Mouse (Mus musculus): ENCODE data around the gene Fam216a. TPM values are rescaled to one million over a fixed set of nuclear protein-coding genes. Genes with fewer than 3 reads are reported as not detected.
A peak's percentile ranks its signal among the peaks of the same experiment; 100 is the strongest.

Gene Fam216a
- total and polyA plus RNA-seq, 2 experiments from 2014 or later, result 121 to 138 TPM

- Histone ChIP-seq H3K4me3 (ENCODE audit: low read length) (no peak overlapping the region), H3K4me2 (ENCODE audit: low read depth, low read length) (no peak overlapping the region), H3K9me3 (ENCODE audit: low read length) (no peaks in the 10 kb centered on the region), H3K4me1 (ENCODE audit: insufficient read depth, low read length) (no peaks in the 10 kb centered on the region), H3K9ac (replicated peaks; ENCODE audit: low read length) (no peak overlapping the region), H3K36me3 (ENCODE audit: insufficient read depth, low read length) (no peaks in the 10 kb centered on the region; the same call in 1 of the 2 replicates), H3K27me3 (ENCODE audit: insufficient read depth, low read length) (no peaks in the 10 kb centered on the region), H3K27ac (no peak overlapping the region)
- TF ChIP-seq CTCF (IDR thresholded peaks at IDR 0.05; ENCODE audit: low read depth), result no peak
- WGBS, result 80% methylated on average over 5 of the region's 5 CpGs
- DNase-seq (ENCODE audit: low spot score) (no peak), ATAC-seq (no peak)
Observed at GRCm38 (mm10) chr5:122411892-122412291, 39.7 kb upstream of the Fam216a start.

- Histone ChIP-seq H3K27ac (no peak overlapping the region), H3K4me3 (ENCODE audit: low read length) (no peak overlapping the region), H3K4me2 (ENCODE audit: low read depth, low read length) (no peak overlapping the region), H3K36me3 (ENCODE audit: insufficient read depth, low read length) (peaks cover 10% of the 10 kb centered on the region), H3K9me3 (ENCODE audit: low read length) (no peaks in the 10 kb centered on the region), H3K9ac (replicated peaks; ENCODE audit: low read length) (no peak overlapping the region), H3K4me1 (ENCODE audit: insufficient read depth, low read length) (no peaks in the 10 kb centered on the region), H3K27me3 (ENCODE audit: insufficient read depth, low read length) (no peaks in the 10 kb centered on the region)
- ATAC-seq (0 out of 2 replicates have a peak, but pooled peaks have one; percentile 10), DNase-seq (ENCODE audit: low spot score) (no peak)
- peak; percentile 24; the same call in 1 of the 2 replicates for TF ChIP-seq CTCF (IDR thresholded peaks at IDR 0.05; ENCODE audit: low read depth)
- 86% methylated on average over 19 of the region's 19 CpGs for WGBS
Observed at GRCm38 (mm10) chr5:122409692-122410645, 37.8 kb upstream of the Fam216a start.

GRCm38 (mm10) chr5:122405537-122405936 lies 33.4 kb upstream of the Fam216a start:
- H3K9ac ChIP-seq (replicated peaks; ENCODE audit: low read length), result no peak overlapping the region
- 88% methylated on average over 10 of the region's 10 CpGs for WGBS
- H3K36me3 ChIP-seq (ENCODE audit: insufficient read depth, low read length), result peaks cover 18% of the 10 kb centered on the region
- H3K4me2 ChIP-seq (ENCODE audit: low read depth, low read length), result no peak overlapping the region
- no peak for ATAC-seq
- DNase-seq (ENCODE audit: low spot score), result no peak
- H3K27ac ChIP-seq, result no peak overlapping the region
- H3K27me3 ChIP-seq (ENCODE audit: insufficient read depth, low read length), result no peaks in the 10 kb centered on the region
- no peaks in the 10 kb centered on the region for H3K4me1 ChIP-seq (ENCODE audit: insufficient read depth, low read length)
- no peak overlapping the region for H3K4me3 ChIP-seq (ENCODE audit: low read length)
- no peaks in the 10 kb centered on the region for H3K9me3 ChIP-seq (ENCODE audit: low read length)
- no peak for TF ChIP-seq CTCF (IDR thresholded peaks at IDR 0.05; ENCODE audit: low read depth)

GRCm38 (mm10) chr5:122403362-122403761 lies 31.2 kb upstream of the Fam216a start:
- 88% methylated on average over 12 of the region's 12 CpGs for WGBS
- H3K4me2 ChIP-seq (ENCODE audit: low read depth, low read length), result no peak overlapping the region
- no peaks in the 10 kb centered on the region for H3K27me3 ChIP-seq (ENCODE audit: insufficient read depth, low read length)
- TF ChIP-seq CTCF (IDR thresholded peaks at IDR 0.05; ENCODE audit: low read depth), result no peak
- no peak for DNase-seq (ENCODE audit: low spot score)
- H3K36me3 ChIP-seq (ENCODE audit: insufficient read depth, low read length), result peaks cover 22% of the 10 kb centered on the region
- H3K4me1 ChIP-seq (ENCODE audit: insufficient read depth, low read length), result no peaks in the 10 kb centered on the region
- no peak overlapping the region for H3K27ac ChIP-seq
- no peak overlapping the region for H3K9ac ChIP-seq (replicated peaks; ENCODE audit: low read length)
- no peak overlapping the region for H3K4me3 ChIP-seq (ENCODE audit: low read length)
- H3K9me3 ChIP-seq (ENCODE audit: low read length), result no peaks in the 10 kb centered on the region
- no peak for ATAC-seq

GRCm38 (mm10) chr5:122402772-122403171 lies 30.6 kb upstream of the Fam216a start:
- ATAC-seq (peak; percentile 80), DNase-seq (ENCODE audit: low spot score) (peak; percentile 72)
- H3K4me2 ChIP-seq (ENCODE audit: low read depth, low read length), result no peak overlapping the region
- no peaks in the 10 kb centered on the region for H3K9me3 ChIP-seq (ENCODE audit: low read length)
- no peak overlapping the region for H3K4me3 ChIP-seq (ENCODE audit: low read length)
- H3K27ac ChIP-seq, result peak overlapping the region; percentile 66
- H3K27me3 ChIP-seq (ENCODE audit: insufficient read depth, low read length), result no peaks in the 10 kb centered on the region
- no peak for TF ChIP-seq CTCF (IDR thresholded peaks at IDR 0.05; ENCODE audit: low read depth)
- no peak overlapping the region for H3K9ac ChIP-seq (replicated peaks; ENCODE audit: low read length)
- peaks cover 24% of the 10 kb centered on the region for H3K36me3 ChIP-seq (ENCODE audit: insufficient read depth, low read length)
- H3K4me1 ChIP-seq (ENCODE audit: insufficient read depth, low read length), result no peaks in the 10 kb centered on the region
- WGBS, result 71% methylated on average over 5 of the region's 5 CpGs

- Histone ChIP-seq H3K4me2 (ENCODE audit: low read depth, low read length) (no peak overlapping the region), H3K27ac (peak overlapping the region; percentile 66), H3K4me1 (ENCODE audit: insufficient read depth, low read length) (no peaks in the 10 kb centered on the region), H3K4me3 (ENCODE audit: low read length) (no peak overlapping the region), H3K27me3 (ENCODE audit: insufficient read depth, low read length) (no peaks in the 10 kb centered on the region), H3K9ac (replicated peaks; ENCODE audit: low read length) (no peak overlapping the region), H3K9me3 (ENCODE audit: low read length) (no peaks in the 10 kb centered on the region), H3K36me3 (ENCODE audit: insufficient read depth, low read length) (peaks cover 30% of the 10 kb centered on the region)
- WGBS, result 66% methylated on average over 13 of the region's 13 CpGs
- DNase-seq (ENCODE audit: low spot score) (peak; percentile 16), ATAC-seq (no peak)
- TF ChIP-seq CTCF (IDR thresholded peaks at IDR 0.05; ENCODE audit: low read depth), result no peak
Observed at GRCm38 (mm10) chr5:122402160-122402559, 30.0 kb upstream of the Fam216a start.

GRCm38 (mm10) chr5:122401303-122401640 lies 29.1 kb upstream of the Fam216a start:
- WGBS, result 17% methylated on average over 8 of the region's 8 CpGs
- ATAC-seq, result no peak
- peak; percentile 96 for TF ChIP-seq CTCF (IDR thresholded peaks at IDR 0.05; ENCODE audit: low read depth)

More at GRCm38 (mm10) chr5:122401303-122401640, 29.1 kb upstream of the Fam216a start:
- peak; percentile 76 for DNase-seq (ENCODE audit: low spot score)
- Histone ChIP-seq H3K4me2 (ENCODE audit: low read depth, low read length) (no peak overlapping the region), H3K4me1 (ENCODE audit: insufficient read depth, low read length) (no peaks in the 10 kb centered on the region), H3K27ac (no peak overlapping the region), H3K4me3 (ENCODE audit: low read length) (no peak overlapping the region), H3K9ac (replicated peaks; ENCODE audit: low read length) (no peak overlapping the region), H3K9me3 (ENCODE audit: low read length) (no peaks in the 10 kb centered on the region), H3K27me3 (ENCODE audit: insufficient read depth, low read length) (no peaks in the 10 kb centered on the region), H3K36me3 (ENCODE audit: insufficient read depth, low read length) (peaks cover 35% of the 10 kb centered on the region)
